8 mouse cellular contexts compared by ENCODE assay signal in the genomic region with DNA sequence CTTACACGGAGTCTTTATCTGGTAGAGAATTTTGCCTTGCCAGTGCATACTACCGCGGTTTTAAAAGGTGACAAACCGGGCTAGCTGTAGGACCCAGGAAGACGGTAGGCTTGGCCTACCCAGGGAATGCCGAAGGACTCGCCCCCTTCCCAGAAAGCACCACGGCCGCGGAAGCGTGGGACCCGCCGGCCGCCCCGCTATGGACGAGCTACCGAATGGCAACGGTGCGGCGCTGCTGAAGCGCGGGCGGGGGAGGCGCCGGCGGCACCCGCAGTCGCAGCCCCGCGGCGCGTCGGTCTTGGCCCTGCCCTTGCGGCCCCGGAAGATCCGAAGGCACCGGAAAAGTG. TPM values are rescaled to one million over a fixed set of nuclear protein-coding genes. Genes with fewer than 3 reads are reported as not detected.
DNase-seq lines count a peak whose midpoint lies in the region; ATAC-seq and TF ChIP-seq lines count a peak whose summit lies in the region.

A gene (plus strand): TSS at position 116 of the 347 bp plus-strand sequence.

- H3K4me2 ChIP-seq in heart, embryonic 13.5 days = peak within 1 kb of the TSS; percentile 99
- H3K4me2 ChIP-seq in liver, embryonic 12.5 days = peak within 1 kb of the TSS; percentile 99
- H3K4me2 ChIP-seq in stomach, embryonic 16.5 days (ENCODE audit: low read depth, low read length) = peak within 1 kb of the TSS; percentile 97

- peaks cover 21% of the 10 kb centered on the region for H3K36me3 ChIP-seq in heart, embryonic 13.5 days
- H3K36me3 ChIP-seq in liver, embryonic 12.5 days = peaks cover 26% of the 10 kb centered on the region
- H3K36me3 ChIP-seq in stomach, embryonic 16.5 days (ENCODE audit: control insufficient read depth, insufficient read depth, low read length) = 0 out of 2 replicates have a peak, but pooled peaks cover 9% of the 10 kb centered on the region

- H3K27me3 ChIP-seq in heart, embryonic 13.5 days (replicated peaks) = no peaks in the 10 kb centered on the region
- H3K27me3 ChIP-seq in liver, embryonic 12.5 days (replicated peaks) = no peaks in the 10 kb centered on the region
- H3K27me3 ChIP-seq in stomach, embryonic 16.5 days (ENCODE audit: control insufficient read depth, insufficient read depth, low read length) = no peaks in the 10 kb centered on the region

- peak within 1 kb of the TSS; percentile 81 for H3K4me3 ChIP-seq in heart, embryonic 13.5 days
- peak within 1 kb of the TSS; percentile 87 for H3K4me3 ChIP-seq in liver, embryonic 12.5 days
- peak within 1 kb of the TSS; percentile 88 for H3K4me3 ChIP-seq in stomach, embryonic 16.5 days (replicated peaks; ENCODE audit: low read length)

- H3K9ac ChIP-seq in heart, embryonic 13.5 days = peak within 1 kb of the TSS; percentile 93
- H3K9ac ChIP-seq in liver, embryonic 12.5 days = peak within 1 kb of the TSS; percentile 87
- H3K9ac ChIP-seq in stomach, embryonic 16.5 days (ENCODE audit: low read length) = peak within 1 kb of the TSS; percentile 87

- H3K4me1 ChIP-seq in heart, embryonic 13.5 days = peaks cover 37% of the 10 kb centered on the region
- H3K4me1 ChIP-seq in liver, embryonic 12.5 days = peaks cover 68% of the 10 kb centered on the region
- H3K4me1 ChIP-seq in stomach, embryonic 16.5 days (ENCODE audit: control insufficient read depth, insufficient read depth, low read length) = peaks cover 24% of the 10 kb centered on the region

- peak; percentile 88 for DNase-seq in CD4-positive helper T cell, adult 2 months (ENCODE audit: low read depth, low spot score)
- peak; percentile 96 for DNase-seq in brain, embryonic 14.5 days (ENCODE audit: low read depth)
- DNase-seq in kidney, postnatal 10 days = peak; percentile 90
- peak; percentile 57 to 64 for DNase-seq in natural killer cell, adult 2 months (ENCODE audit: low spot score in 2 of 2)

- TF ChIP-seq CTCF in brain, embryonic 14.5 days (IDR thresholded peaks at IDR 0.05; ENCODE audit: borderline replicate concordance, extremely low read depth, insufficient read depth, insufficient read length) = no peak

- peak within 1 kb of the TSS; percentile 78 for H3K27ac ChIP-seq in heart, embryonic 13.5 days (replicated peaks)
- peak within 1 kb of the TSS; percentile 84 for H3K27ac ChIP-seq in liver, embryonic 12.5 days
- H3K27ac ChIP-seq in stomach, embryonic 16.5 days (ENCODE audit: low read length) = peak within 1 kb of the TSS; percentile 69

- peak; percentile 68 for ATAC-seq in erythroid progenitor cell, adult 5-6 weeks (replicated peaks; ENCODE audit: low FRiP score, poor library complexity, severe bottlenecking)
- peak; percentile 74 for ATAC-seq in heart, embryonic 13.5 days (ENCODE audit: extremely low read depth, insufficient number of reproducible peaks, low FRiP score, low TSS enrichment)
- ATAC-seq in liver, embryonic 12.5 days = peak; percentile 85
- peak; percentile 94 for ATAC-seq in stomach, embryonic 16.5 days (ENCODE audit: insufficient read depth, low FRiP score)

- H3K9me3 ChIP-seq in heart, embryonic 13.5 days = no peaks in the 10 kb centered on the region
- 0 out of 2 replicates have a peak, but pooled peaks cover 3% of the 10 kb centered on the region for H3K9me3 ChIP-seq in liver, embryonic 12.5 days (replicated peaks)
- no peaks in the 10 kb centered on the region; the same call in 1 of the 2 replicates for H3K9me3 ChIP-seq in stomach, embryonic 16.5 days (replicated peaks; ENCODE audit: control insufficient read depth, low read length)

- peak; percentile 83 for TF ChIP-seq POLR2A in brain, embryonic 14.5 days (IDR thresholded peaks at IDR 0.05; ENCODE audit: borderline replicate concordance, extremely low read depth, insufficient read depth, insufficient read length, poor library complexity, severe bottlenecking)

- under 1% methylated on average over 37 of the region's 37 CpGs for WGBS in heart, embryonic 13.5 days
- under 1% methylated on average over 37 of the region's 37 CpGs for WGBS in liver, embryonic 12.5 days (ENCODE audit: insufficient replicate concordance)
- WGBS in stomach, embryonic 16.5 days = 1% methylated on average over 37 of the region's 37 CpGs

RNA-seq across cellular contexts. Expression of the gene that starts here (rescaled TPM):
- 16.4 and 19.2 TPM in 2 replicates for polyA plus RNA-seq in brain, embryonic 14.5 days (2012; rRNA removed)
- total RNA-seq in erythroid progenitor cell, adult 5-6 weeks (2015; ENCODE audit: low replicate concordance) = 6.7 TPM in 1 of 2 replicates, not detected in the other
- total RNA-seq in erythroid progenitor cell, adult 5-6 weeks (2017; ENCODE audit: low replicate concordance) = 2.0 and 2.2 TPM in 2 replicates
- 8.3 and 8.7 TPM in 2 replicates for polyA plus RNA-seq in heart, embryonic 13.5 days (2015; fragmentation: Nextera tagmentation; extraction: Ambion mirVana)
- polyA plus RNA-seq in liver, embryonic 12.5 days (2016; fragmentation: Nextera tagmentation; extraction: Ambion mirVana) = 22.3 and 22.8 TPM in 2 replicates
- polyA plus RNA-seq in stomach, embryonic 16.5 days (2015; fragmentation: Nextera tagmentation; extraction: Ambion mirVana) = 4.8 and 5.8 TPM in 2 replicates

Comparison
In these comparisons a context has a peak if more than half of its experiments do, and no peak if none do; other contexts are left out.
1. Peak in every context shown above with its lines: DNase-seq, ATAC-seq, H3K4me3 ChIP-seq and H3K27ac ChIP-seq.